Mouse (Mus musculus) 3T3-L1 (cell line): Measurements from ENCODE around the gene Sox1.
A peak's percentile ranks its signal among the peaks of the same experiment; 100 is the strongest.

Source experiments
- DNase-seq: peaks from one replicate; pipeline ENCODE4 v3.0.0-alpha.2; 2015; ENCODE audit warnings: low read depth, low spot score

Gene Sox1

GRCm38 (mm10) chr8:12389116-12389471 is 6.0 kb upstream of the Sox1 start:
- DNase-seq = no peak

DNA sequence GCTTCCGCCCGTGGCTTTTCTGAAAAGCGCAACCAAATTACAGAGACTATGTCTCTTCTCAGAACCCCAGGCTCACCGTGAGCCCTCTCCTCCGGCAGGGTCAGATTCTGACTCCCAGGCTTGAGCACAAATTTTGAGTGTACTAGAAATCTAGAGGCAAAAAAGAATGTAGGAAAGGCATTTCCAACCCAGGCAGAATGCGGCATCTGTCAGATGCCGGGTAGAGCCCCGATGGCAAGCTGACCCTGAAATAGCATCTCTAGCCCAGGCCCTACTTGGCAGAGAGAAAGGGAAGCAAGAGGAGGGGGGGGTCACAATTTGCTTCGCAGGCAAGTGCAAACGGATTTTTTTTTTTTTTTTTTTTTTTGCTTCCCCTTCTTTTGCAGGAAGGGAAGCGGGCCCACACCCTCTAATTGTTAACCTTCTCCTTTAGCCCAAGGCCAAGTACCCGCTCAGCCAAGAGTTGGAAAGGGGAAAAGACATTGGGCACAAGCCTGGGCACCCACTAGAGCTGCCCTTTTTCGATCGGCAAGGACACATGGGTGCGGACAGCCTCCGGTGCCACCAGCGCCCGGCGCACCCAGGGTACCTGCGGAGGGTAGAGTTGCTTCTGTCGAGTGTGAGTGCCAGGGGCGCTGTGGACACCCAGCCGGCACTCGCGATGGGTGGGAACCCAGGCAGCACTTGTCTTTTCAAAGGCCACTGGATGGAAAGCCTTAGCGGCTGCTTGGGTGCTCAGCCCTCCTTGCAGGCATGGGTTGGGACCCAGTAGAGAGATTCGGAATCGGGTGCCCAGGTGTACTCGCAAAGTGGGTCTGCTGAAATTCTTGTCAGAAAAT is 5.1 kb upstream of the Sox1 start:
- no peak for DNase-seq

- no peak for DNase-seq
Measured at GRCm38 (mm10) chr8:12390640-12391365, 4.3 kb upstream of the Sox1 start.

DNA sequence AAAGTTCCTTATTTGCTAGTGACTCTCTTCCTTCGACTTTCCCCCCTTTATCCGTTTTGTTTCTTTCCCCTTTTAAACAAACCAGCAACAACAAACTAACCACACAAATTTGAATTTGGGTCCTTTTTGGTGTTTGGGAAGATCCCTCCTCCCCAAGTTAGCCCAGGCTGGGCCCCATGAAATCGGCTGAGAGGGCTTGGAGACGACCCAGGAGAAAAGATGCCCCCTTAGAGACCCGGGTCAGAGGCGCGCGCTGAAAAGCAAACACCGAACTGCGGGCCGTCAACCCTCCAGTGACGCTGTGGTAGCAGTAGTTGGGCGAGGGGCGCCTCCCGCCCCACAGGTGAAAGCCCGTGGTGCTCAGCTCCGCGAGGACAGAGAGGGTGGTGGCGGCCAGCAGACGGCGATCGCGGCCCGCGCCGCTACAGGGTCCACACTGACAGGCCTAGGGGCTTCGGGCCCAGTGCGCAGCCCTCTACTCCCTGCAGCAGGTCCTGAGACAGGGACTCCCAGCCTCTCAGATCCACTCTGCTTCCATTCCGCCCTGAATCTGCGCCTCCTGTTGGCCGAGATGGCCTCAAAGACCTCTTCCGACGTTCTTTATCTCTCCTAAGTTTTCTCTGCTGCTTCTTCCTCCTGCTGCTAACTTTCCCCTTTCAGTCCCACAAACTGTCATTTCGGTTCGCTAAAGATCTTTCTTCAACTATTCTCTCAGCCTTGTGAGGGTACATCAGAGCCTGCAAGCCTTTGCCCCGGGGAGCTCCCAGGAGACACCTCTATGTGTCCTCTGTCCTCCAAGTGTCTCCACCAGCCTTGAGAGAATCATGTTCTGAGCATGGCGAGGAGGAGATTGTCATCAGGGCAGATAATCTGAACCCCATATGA is 3.5 kb upstream of the Sox1 start:
- DNase-seq = no peak

DNA sequence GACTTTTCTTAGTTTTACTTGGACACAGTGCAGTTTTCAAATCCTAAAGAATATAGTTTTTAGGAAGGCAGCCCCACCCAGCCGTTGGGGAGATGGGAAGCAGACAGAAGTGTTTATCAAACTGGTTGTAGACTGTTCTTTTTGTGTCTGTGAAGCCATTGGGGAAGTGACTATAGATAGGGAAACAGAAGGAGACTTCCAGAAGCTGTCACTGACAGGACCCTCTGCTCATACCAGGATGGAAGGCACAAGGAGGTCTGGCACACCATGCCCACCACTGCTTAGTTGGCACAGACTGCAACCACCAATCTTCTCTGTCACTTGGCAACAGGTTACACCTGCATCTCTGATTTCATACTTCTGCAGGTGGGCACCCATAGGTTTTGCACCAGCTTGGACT is 2.3 kb upstream of the Sox1 start:
- no peak for DNase-seq

GRCm38 (mm10) chr8:12394385-12395000 is 602 bp upstream of the Sox1 start:
- DNase-seq = no peak

GRCm38 (mm10) chr8:12396501-12397345 is 1.6 kb downstream of the Sox1 start:
- no peak for DNase-seq

DNA sequence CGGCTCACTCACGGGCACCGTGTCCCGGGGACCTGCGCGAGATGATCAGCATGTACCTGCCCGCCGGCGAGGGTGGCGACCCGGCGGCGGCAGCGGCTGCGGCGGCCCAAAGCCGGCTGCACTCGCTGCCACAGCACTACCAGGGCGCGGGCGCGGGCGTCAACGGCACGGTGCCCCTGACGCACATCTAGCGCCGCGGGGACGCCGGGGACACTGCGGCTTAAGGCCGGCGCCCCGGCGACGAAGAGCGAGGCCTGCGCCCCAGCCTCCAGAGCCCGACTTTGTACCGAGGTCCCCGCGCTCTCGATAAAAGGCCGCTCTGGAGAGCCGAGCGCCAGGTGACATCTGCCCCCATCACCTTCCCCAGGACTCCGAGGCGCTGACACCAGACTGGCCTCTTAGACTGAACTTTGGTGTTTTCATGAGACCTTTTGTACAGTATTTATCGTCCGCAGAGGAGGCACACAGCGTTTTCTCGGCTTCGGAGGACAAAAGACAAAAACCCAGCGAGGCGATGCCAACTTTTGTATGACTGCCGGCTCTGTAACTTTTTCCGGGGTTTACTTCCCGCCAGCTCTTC is 2.3 kb downstream of the Sox1 start:
- DNase-seq = no peak

GRCm38 (mm10) chr8:12398011-12398945 is 3.2 kb downstream of the Sox1 start:
- no peak for DNase-seq

DNA sequence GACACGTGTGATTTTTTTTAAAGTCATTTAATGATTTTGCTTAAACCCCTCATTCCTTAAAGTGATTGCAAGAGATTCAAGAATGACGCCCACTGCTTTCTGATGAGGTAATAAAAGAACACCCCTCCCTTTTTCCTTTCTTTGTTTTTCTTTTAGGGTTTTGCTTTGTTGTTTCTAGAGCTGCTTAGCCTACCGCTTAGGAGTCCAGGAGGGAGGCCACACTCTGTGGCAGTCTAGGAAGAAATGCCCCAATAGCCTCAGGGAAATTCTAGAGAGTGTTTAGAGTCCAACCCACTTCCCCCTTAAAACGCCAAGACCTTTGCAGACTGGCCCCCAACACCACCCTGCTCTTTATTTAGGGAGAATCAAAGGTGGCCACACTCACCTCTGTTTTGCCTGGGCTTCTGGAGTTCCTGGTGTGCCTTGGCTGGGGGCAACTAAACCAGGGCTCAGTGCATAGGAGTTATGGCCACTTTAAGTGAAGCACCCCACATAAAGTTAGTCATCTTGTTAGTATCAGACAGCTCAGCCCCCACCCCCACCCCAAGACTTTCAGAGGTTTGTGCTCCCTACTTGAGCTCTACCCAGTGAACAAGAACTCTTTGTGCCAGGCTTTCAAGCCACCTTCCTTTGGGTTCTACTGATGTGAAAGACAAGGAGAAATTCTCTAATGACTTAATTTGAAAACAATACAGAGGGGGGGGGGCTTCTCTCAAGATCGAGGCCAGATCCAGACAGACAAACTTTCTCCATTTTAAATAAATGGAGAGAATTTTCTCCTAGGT is 4.5 kb downstream of the Sox1 start:
- no peak for DNase-seq

- no peak for DNase-seq
Measured at GRCm38 (mm10) chr8:12400611-12401390, 5.7 kb downstream of the Sox1 start.

DNA sequence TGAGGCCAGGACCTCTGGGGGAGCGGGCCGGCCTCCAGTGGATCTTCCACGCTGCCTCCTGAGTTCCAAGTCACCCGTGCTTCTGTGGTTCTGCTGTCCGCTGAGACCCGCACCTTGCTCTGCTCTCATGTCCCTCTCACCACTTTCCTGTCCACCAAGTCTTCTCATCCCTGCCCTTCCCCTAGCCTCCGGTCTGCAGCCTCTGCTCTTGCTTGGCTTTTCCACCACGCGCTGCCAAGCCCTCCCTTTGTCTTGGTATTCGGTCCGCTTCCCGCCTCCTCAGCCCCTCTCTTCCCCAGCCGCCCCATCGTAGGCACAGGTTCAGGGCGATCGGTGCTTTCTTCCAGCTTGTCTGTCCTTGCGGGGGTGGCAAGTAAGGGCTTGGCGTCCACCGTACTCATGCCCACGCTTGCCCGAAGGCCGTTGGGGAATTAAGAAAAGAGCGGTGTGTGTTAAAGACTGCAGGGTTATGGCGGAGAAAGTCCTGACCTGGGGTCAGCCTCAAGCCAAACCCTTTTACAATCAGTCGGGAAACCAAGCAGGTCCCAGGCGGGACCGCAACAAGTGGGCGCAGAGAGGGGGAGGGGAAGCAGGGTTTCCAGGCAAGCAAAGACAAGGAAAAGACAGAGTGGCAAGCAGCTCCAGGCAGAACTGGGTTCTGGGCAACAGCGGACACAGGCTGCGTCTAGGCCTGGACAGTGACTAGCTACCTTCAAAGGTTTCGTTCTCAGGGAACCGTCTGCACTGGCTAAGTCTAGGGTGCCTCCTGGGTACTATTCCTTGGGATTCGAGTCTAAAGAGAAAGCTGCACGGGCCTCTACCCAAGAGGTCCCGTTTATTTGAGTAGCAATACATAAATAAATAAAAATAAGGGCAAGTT is 6.5 kb downstream of the Sox1 start:
- DNase-seq = no peak

GRCm38 (mm10) chr8:12402709-12403108 is 7.6 kb downstream of the Sox1 start:
- DNase-seq = no peak

DNA sequence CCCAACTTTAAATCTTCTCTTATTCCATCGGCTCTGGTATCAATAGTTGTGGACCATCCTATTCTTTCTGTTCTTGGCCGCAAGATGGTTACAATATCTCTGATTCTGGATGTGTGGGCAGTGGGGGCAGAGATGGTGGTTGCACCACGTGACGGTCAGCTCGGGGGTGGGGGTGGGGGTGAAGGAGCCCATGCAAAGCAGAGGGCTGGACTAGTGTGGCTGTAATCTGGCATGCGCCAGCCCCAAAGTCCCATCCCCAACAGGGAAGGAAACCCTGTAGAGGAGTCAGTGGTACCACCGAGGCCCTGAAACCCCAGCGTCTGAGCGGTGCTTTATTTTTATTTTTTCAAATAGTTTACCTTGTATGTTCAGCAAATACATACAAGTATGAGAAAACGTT is 12.9 kb downstream of the Sox1 start:
- DNase-seq = no peak

GRCm38 (mm10) chr8:12409976-12410375 is 14.9 kb downstream of the Sox1 start:
- no peak for DNase-seq

- DNase-seq = peak; percentile 68
Measured at GRCm38 (mm10) chr8:12417056-12417455, 22.0 kb downstream of the Sox1 start.

- peak; percentile 31 for DNase-seq
Measured at GRCm38 (mm10) chr8:12420537-12420936, 25.4 kb downstream of the Sox1 start.
